Mouse (Mus musculus) 3134 (cell line): ENCODE measurements around the gene Creld2.
"Not testable (repeated sequence)": the region's sequence is repeated elsewhere in the genome, so short reads cannot be mapped to it uniquely, and the experiment has no call there.

Source experiments
- DNase-seq: peaks from one replicate; pipeline ENCODE4 v3.0.0-alpha.2; 2011; ENCODE audit warnings: low spot score; ENCODE audit not compliant: insufficient read length; ENCODE audit errors: extremely low read depth

Creld2 gene

GRCm38 (mm10) chr15:88819026-88819905 lies at the start of gene Creld2, which contains the start of gene Alg12:
Gene Creld2 (plus strand): TSS chr15:88819646.
Gene Alg12 (minus strand): TSS chr15:88819318.
- DNase-seq, result peak; percentile 99

- not testable (repeated sequence) for DNase-seq
Measured at GRCm38 (mm10) chr15:88774630-88775029, 44.8 kb upstream of the Creld2 start.

- DNase-seq, result no peak
Measured at GRCm38 (mm10) chr15:88792140-88792850, 27.2 kb upstream of the Creld2 start.

GRCm38 (mm10) chr15:88794729-88795128 lies 24.7 kb upstream of the Creld2 start:
- not testable (repeated sequence) for DNase-seq

GRCm38 (mm10) chr15:88799950-88800371 lies 19.5 kb upstream of the Creld2 start:
- DNase-seq, result no peak

GRCm38 (mm10) chr15:88800921-88801354 lies 18.5 kb upstream of the Creld2 start:
- no peak for DNase-seq

- no peak for DNase-seq
Measured at GRCm38 (mm10) chr15:88801903-88802302, 17.5 kb upstream of the Creld2 start.

DNA sequence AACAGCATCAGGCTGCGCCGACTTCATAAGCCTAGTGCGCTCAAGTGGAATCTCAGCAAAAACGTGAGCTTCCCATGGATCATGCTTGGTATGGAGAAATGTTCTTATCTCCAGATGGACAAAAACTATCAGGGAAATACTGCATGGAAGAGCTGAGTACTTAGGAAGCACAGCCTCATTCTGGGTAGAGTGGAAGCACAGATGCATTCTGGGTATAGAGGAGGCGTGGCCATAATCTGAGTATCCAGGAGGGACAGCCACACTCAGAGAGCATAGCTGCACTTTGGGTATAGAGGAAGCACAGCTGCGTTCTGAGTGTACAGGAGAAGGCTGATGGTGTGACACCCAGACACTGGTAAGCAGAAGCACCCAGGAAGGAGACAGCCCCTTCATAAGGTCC lies 17.1 kb upstream of the Creld2 start:
- DNase-seq, result no peak

DNA sequence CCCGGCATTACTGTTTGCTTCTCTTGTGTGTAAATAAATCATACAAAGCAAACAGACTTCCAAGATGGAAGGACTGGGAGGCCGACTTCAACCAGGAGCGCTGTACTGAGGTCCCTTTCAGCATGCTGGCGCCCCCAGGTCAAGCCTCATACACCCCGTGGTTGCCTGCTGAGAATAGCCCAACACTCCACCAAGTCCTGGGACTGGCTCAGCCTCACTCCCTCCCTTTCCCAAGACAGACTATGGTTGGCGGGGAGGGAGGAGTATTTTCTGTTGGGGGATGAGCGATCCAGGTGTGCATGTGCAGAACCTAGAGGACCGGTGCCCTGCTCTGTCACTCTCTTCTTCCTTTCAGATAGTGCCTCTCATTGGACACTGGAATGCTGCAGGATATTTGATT lies 11.3 kb upstream of the Creld2 start:
- no peak for DNase-seq

DNA sequence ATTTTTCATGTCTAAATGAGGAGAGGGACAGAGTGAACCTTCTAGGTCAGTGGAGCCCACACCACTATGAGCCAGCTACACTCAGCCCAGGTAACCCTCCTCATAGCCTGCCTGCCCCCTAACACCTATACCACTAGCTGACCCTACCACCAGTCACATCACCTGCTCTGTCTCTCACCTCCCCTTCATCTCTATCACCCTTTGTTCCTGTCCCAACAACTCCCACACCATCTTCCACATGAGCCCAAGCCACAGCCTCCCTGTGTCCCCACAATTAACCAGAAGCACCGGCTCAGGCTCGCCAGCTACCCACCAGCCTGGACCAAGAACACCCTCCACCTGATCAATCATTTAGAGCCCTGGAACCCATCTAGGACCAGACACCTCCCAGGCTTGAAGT lies 9.1 kb upstream of the Creld2 start:
- DNase-seq, result no peak

DNA sequence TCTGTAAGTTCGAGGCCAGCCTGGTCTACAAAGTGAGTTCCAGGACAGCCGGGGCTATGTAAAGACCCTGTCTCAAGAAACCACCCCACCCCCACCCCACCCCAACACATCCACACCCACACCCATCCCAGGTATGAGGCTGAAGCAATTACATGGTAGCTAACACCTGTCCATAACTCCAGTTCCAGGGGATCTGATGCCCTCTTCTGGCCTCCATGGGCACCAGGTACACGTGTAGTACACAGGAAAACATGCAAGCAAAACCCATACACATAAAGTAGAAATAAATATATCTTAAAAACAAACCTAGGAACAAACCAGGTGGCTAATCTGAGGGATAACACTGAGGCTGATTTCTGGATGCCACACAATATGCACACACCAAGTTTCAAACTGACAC lies 6.2 kb upstream of the Creld2 start:
- DNase-seq, result no peak

DNA sequence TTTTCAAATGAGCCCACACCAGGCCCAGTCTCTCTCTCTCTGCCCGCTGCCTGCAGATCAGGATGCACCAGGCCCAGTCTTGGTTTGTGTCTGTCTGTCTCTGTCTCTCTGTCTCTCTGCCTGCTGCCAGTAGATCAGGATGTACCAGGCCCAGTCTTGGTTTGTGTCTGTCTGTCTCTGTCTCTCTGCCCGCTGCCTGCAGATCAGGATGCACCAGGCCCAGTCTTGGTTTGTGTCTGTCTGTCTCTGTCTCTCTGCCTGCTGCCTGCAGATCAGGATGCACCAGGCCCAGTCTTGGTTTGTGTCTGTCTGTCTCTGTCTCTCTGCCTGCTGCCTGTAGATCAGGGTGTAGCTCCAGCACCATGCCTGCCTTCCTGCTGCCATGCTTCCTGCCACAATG lies 5.6 kb upstream of the Creld2 start:
- not testable (repeated sequence) for DNase-seq

GRCm38 (mm10) chr15:88814411-88815047 lies 4.9 kb upstream of the Creld2 start:
- DNase-seq, result no peak

DNA sequence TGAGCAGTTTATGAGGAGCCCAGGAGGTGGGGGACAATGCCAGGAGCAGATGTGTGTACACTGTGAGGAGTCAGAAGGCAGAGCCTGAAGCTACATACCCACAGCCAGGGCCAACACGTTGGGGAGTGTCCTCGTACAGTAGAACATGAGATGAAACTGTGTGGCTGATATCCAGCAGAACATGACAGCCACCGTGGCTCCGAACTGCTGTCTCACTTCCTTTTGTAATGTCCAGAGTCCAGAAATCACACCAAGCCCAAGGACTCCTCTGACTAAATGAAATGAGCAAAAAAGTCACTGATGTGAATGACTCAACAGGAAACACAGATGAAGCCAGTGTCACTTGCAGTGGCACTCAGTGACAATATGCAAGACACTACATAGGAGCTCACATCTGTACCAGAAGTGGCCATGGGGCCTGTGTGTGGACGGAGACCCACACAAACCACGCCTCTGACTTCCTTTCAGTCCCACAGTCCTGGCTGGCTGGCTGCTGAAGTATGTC lies 4.2 kb upstream of the Creld2 start:
- no peak for DNase-seq

DNA sequence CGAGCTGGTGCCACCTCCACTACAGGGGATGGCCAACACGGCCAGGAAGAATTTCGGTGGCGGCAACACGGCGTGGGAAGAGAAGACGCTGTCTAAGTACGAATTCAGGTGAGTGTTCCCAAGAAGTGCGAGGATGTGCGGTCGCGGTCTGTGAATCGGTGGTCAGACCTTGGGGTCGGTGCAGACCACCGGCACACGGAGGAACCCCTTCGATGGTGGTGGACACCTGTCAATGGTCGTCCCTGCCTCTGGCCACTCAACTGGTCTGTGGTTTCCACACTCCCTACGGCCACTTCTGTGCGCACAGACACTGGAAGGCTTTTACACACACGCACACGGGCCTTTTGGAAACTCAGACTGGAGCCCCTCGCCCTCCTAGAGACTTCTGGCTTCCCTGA lies 459 bp downstream of the Creld2 start:
- no peak for DNase-seq

GRCm38 (mm10) chr15:88821403-88821802 lies 2.0 kb downstream of the Creld2 start:
- no peak for DNase-seq

DNA sequence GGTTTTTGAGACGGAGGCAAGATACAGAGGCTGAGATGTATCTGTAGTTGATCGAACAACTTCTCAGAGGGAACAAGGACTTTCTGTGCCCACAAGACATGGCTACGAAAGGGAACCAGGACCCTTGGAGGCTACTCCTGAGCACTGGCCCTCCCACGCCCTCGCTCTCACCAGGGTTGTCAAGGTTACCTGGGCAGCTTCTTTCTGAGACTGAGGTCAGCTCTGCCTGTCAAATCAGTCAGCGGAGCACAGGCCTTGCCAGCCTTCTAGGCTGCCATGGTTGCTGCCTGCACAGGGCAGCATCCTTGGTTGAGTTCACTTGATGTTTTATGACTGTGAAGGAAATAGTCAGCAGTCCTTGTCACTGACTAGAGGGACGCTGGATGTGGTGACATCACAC lies 3.1 kb downstream of the Creld2 start:
- no peak for DNase-seq

- DNase-seq, result no peak
Measured at GRCm38 (mm10) chr15:88823376-88823775, 3.9 kb downstream of the Creld2 start.

- DNase-seq, result no peak
Measured at GRCm38 (mm10) chr15:88827466-88827865, 8.0 kb downstream of the Creld2 start.

- peak; percentile 70 for DNase-seq
Measured at GRCm38 (mm10) chr15:88827991-88828799, 8.7 kb downstream of the Creld2 start.
